Mouse (Mus musculus) R1 (cell line): ENCODE data around the gene Cfap97d2.
A peak's percentile ranks its signal among the peaks of the same experiment; 100 is the strongest.

ENCODE experiments used
- DNase-seq: peaks from one replicate; pipeline ENCODE4 v3.0.0-alpha.2; 2018; ENCODE audit warnings: low read depth, low spot score

Gene Cfap97d2

DNA sequence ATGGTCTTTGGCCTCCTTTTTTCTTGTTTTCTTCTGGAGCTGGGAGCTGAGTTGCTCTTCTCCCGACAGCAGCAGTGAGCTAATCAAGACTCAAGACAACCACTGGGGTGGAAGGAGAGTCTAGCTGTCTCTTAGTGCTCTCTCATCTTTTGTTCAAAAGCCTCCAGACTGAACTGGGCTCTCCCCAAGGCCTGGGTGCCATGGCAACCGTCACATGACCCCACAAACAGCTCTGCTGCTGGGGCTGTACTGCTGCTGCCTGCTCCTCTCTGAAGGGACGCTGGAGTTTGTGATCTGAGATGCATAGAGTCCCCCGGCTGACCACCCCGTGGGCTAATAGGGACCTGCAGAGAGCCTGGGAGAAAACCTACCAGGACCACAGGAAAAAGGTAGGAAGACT is at the start of gene Cfap97d2:
TSS of gene Cfap97d2 (plus strand) at position 222 of the 400 bp plus-strand sequence.
- DNase-seq, result peak; percentile 69

DNA sequence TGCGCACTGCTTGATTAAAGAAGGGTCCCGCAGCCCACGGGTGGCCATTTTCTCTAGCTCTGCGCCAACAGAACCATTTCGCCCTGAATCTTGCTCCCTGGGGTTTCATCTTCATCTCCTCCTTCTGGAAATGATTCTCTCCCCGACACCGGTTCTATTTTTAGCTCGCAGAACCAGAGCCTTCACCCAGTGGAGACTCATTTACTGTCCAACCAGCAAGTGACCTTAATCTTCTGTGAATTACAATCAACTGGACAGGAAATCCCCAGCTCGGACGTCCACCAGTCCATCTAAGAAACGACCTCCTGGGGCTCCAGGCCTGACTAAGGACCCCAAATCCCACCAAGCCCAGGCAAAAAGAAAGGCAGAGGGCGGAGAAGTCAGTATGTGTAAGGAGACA is 48.2 kb upstream of the Cfap97d2 start:
- no peak for DNase-seq

DNA sequence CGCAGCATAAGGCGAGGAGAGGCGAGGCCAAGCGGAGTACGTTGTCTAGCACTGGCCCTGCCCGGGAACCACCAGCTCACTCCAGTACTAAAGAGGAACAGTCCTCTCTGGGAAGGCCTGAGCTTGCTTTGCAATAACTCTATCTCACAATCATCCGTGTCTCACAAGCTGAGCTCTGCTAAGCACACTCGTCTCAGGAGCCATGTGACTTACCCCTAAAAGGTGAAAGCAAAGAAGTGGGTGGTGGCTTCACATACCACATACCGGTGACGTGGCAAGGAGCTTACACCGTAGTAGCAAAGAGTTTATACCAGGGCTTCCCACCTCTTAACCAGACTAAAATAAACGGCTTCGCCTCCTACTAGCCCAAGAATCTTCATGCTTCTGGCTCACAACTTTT is 45.4 kb upstream of the Cfap97d2 start:
- no peak for DNase-seq

GRCm38 (mm10) chr8:13664711-13665210 is 40.9 kb upstream of the Cfap97d2 start:
- DNase-seq, result no peak

GRCm38 (mm10) chr8:13665538-13665937 is 40.2 kb upstream of the Cfap97d2 start:
- no peak for DNase-seq

DNA sequence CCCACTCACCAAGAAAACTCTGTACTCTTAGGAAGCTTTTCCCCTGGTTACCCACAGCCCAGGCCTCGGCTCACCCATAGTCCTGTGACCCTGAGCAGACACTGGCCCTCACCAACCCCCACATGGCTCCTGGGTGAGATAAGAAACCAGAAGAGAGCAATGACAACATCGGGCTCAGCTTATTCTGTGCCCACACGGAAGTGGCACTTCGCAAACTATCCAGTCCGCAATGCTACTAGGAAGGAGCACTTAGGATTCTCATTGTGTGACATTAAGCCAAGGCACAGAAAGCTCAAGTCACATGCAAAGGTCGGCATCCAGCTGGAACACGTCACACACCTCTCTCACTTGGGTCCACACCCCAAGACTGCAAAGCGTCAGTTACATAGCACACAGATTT is 39.7 kb upstream of the Cfap97d2 start:
- no peak for DNase-seq

DNA sequence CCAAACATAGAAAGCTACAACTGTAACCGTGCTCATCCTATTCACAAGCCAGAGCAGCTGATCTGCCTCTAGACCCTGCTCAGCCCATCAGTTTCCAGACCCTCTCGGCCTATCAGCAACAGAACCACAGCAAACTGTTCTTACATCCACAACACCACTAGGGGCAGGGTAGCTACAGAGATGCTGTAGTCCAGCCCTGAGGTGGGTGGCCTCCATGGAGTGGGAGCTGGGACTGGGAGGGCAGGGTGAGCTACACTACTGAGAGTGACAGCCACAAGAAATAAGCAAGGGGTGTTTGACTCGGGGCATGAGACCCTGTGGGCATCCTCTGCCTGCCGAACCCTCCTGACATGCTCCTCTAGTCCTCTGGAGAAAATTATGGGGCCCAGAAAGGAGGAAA is 37.8 kb upstream of the Cfap97d2 start:
- peak; percentile 63 for DNase-seq

DNA sequence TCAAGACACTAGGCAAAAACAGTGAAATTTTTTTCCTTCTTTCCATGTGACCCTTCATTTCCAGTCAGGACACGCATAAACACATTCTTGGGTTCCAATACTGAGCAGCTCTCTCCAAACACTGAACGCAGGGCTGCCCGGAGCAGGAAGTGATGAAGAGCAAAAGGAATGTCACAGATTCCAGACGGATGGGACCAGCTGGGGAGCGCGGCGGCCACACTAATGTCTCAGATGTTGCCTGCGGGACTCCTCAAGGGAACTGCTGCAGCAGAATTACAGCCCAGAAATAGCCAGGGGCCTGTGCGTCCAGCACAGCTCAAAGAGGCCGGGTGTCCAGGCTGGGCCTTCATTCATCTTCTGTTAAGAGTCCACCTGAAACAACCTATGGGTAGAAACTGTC is 37.3 kb upstream of the Cfap97d2 start:
- DNase-seq, result peak; percentile 16

- DNase-seq, result no peak
Measured at GRCm38 (mm10) chr8:13670011-13670471, 35.6 kb upstream of the Cfap97d2 start.

GRCm38 (mm10) chr8:13671246-13672003 is 34.3 kb upstream of the Cfap97d2 start:
- no peak for DNase-seq

GRCm38 (mm10) chr8:13673215-13673614 is 32.5 kb upstream of the Cfap97d2 start:
- DNase-seq, result no peak

DNA sequence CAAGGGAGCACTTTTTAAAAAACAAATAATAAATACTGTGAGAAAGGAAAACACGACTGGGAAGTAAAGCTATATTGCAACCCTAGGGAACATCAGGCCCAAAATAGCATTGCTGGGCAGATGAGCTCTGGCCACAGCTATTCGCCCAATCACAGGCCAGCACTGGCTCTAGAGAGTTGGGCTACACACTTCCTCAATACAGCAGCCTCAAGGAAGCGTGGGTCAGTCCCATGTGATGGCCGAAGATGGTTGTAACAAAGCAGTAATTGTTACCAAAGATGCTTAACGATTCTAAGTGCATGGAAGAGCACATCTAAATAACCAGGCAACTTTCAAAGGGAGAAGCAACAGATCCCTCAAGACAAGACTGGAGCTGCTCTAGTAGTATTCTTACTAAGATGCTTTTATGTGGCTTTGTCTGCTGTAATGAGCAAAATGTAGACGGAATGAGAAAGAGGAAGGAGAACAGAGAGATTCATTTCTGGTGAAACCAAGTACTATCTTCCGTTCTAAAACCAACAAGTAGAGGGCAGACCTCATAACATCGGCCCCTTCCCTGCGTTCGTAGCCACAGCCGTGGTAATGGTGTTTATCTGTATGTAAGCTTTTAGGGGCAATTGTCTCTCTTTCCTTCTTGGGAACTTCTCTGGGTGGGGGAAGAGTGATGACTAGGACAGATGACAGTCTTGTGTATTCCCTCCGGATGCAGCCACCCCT is 31.2 kb upstream of the Cfap97d2 start:
- no peak for DNase-seq

DNA sequence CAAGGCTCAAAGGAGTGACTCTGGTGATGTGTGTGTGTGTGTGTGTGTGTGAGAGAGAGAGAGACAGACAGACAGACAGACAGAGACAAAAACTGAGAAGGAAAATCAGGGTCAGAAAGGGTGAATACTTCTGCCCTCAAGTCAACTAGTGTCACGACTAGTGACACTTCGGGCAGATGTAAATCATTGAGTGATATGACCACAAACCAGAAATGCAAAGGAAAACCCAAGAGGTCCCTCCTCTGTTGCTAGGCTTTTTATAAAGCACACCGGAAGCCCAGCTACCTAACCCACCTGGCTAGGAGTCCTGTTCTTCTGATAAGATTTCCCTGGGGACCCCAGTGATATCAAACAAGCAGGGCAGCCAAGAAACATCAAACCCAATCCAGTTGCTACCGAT is 30.6 kb upstream of the Cfap97d2 start:
- no peak for DNase-seq

GRCm38 (mm10) chr8:13675524-13675923 is 30.2 kb upstream of the Cfap97d2 start:
- DNase-seq, result no peak

- DNase-seq, result peak; percentile 28
Measured at GRCm38 (mm10) chr8:13676302-13676700, 29.4 kb upstream of the Cfap97d2 start.

GRCm38 (mm10) chr8:13676701-13677412 is 28.8 kb upstream of the Cfap97d2 start:
- peak; percentile 76 for DNase-seq

GRCm38 (mm10) chr8:13677413-13677883 is 28.2 kb upstream of the Cfap97d2 start, which contains the start of gene Rasa3:
Gene Rasa3 (minus strand): TSS chr8:13677603.
- peak; percentile 98 for DNase-seq

DNA sequence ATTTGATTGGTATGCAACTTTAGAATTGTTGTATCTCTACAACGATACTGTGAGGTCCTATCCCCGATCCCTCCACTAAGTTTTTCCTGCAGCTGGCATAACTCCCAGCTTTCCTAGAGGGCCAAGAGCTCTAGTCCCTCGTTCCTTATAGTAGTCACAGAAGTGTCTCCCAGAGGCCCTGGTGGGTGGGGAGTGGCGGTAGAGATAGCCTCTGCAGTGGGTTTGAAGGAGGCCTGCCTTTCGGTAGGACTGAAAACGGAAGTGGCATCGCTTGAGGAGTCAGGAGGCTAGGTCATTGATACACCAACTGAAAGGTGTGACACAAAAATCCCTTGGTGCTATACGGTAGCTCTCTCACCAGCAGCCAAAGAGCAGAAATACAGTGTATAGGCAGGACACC is 27.5 kb upstream of the Cfap97d2 start:
- DNase-seq, result no peak

DNA sequence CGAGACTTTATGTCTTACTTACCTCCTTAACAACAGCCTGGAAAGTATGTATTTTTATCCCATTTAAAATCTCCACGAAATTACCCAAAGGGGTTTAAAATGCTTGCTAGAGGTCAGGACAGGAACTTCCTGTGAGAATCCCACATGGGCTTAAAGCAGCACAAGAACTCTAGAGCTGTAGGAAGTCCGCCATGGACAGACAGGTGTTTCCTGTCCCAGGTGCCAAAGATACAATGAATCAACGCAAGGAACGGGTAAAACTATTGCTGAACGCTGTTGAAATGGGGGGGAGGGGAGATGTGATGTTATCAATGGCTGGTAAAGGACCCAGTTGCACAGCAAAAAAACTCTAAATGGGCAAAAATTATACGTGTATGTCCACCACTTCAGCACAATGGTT is 21.6 kb upstream of the Cfap97d2 start:
- no peak for DNase-seq

DNA sequence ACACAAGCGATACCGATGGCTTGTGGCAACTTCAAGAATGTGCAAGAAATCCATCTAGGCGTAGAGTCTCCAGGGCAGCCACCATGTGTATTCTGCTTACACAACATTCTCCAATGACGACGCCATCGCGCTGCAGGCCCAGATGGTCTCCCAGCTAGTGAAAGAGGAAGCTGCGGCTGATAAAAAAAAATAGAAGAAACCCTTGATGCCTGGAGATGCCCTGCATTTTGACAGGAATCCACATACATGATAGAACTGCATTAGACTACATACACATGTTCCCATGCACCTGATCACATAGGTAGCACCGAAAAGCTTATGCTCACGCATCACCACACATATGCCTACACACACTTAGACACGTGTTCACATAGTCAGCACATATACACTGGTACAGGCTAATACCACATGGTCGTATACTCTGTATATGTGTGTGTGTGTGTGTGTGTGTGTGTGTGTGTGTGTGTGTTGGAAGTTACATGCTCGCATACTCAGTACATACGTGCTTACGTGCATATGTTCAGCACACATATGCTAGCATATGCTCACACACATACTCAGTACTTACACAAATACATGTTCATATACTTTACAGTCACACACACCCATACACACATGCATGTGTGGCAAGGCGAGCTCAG is 19.9 kb upstream of the Cfap97d2 start:
- no peak for DNase-seq

GRCm38 (mm10) chr8:13686426-13686825 is 19.3 kb upstream of the Cfap97d2 start:
- no peak for DNase-seq
